Mouse (Mus musculus) limb, embryonic 14.5 days (tissue): ENCODE results near the gene Lrrc42. TPM values are rescaled to one million over a fixed set of nuclear protein-coding genes. Genes with fewer than 3 reads are reported as not detected.

Experiments
- ATAC-seq: fragments of 200-750 bp; cut with Nextera tagmentation; 2 replicates; pipeline ENCODE4 v1.8.0; 2017; ENCODE audit warnings: low read depth, moderate number of reproducible peaks, moderate TSS enrichment; ENCODE audit not compliant: low FRiP score
- DNase-seq: peaks from one replicate; pipeline ENCODE4 v3.0.0-alpha.2; 2015; ENCODE audit warnings: low spot score
- H3K27ac ChIP-seq: fragments of 300-500 bp; sonication (generic); replicated peaks from 2 replicates; pipeline ENCODE4 v1.5.1; 2014; ENCODE audit warnings: low read depth, mild to moderate bottlenecking, low read length, moderate library complexity, mixed read lengths
- H3K27me3 ChIP-seq: fragments of 300-500 bp; sonication (generic); 2 replicates; pipeline ENCODE4 v1.6.1; 2014; ENCODE audit warnings: low read length, mixed read lengths; ENCODE audit not compliant: control insufficient read depth, insufficient read depth
- H3K36me3 ChIP-seq: fragments of 300-500 bp; sonication (generic); 2 replicates; pipeline ENCODE4 v1.6.1; 2014; ENCODE audit warnings: mild to moderate bottlenecking, low read length, moderate library complexity, mixed read lengths; ENCODE audit not compliant: control insufficient read depth, insufficient read depth
- H3K4me1 ChIP-seq: fragments of 300-500 bp; sonication (generic); 2 replicates; pipeline ENCODE4 v1.6.1; 2014; ENCODE audit warnings: antibody characterized with exemption, low read length, mixed read lengths; ENCODE audit not compliant: control insufficient read depth, insufficient read depth
- H3K4me2 ChIP-seq: fragments of 300-500 bp; sonication (generic); replicated peaks from 2 replicates; pipeline ENCODE4 v1.6.1; 2014; ENCODE audit warnings: low read depth, mild to moderate bottlenecking, low read length, moderate library complexity; ENCODE audit not compliant: severe bottlenecking
- H3K4me3 ChIP-seq: fragments of 300-500 bp; sonication (generic); replicated peaks from 2 replicates; pipeline ENCODE4 v1.5.1; 2014; ENCODE audit warnings: low read length
- H3K9ac ChIP-seq: fragments of 300-500 bp; sonication (generic); 2 replicates; pipeline ENCODE4 v1.6.1; 2014; ENCODE audit warnings: mild to moderate bottlenecking, low read depth, low read length, moderate library complexity; ENCODE audit not compliant: severe bottlenecking
- H3K9me3 ChIP-seq: fragments of 300-500 bp; sonication (generic); 2 replicates; pipeline ENCODE4 v1.6.1; 2016; ENCODE audit warnings: low read length; ENCODE audit not compliant: control insufficient read depth
- POLR2A ChIP-seq: fragments of 200-500 bp; IDR thresholded peaks from 2 replicates; pipeline ENCODE4 v1.8.0; 2012; ENCODE audit warnings: inconsistent platforms, mild to moderate bottlenecking, moderate library complexity, borderline replicate concordance; ENCODE audit not compliant: insufficient read depth, insufficient read length; ENCODE audit errors: extremely low read depth
- WGBS: fragments of 180-500 bp; shearing (Covaris S2); extraction: QIAGEN DNeasy Blood & Tissue Kit; methylation state at CpG from one replicate; pipeline ENCODE4 v1.1.7; 2014; 5-methylcytosine and 5-hydroxymethylcytosine counted together
- polyA plus RNA-seq, 2 experiments: library from polyadenylated mRNA; depleted of rRNA in 1 of 2; stranded (reverse) in 1 of 2; unstranded in 1 of 2; fragments of >200 nt; fragmentation: Nextera tagmentation in 1 of 2; extraction: Ambion mirVana in 1 of 2; gene quantifications; 2 replicates each; pipeline versions ENCODE4 v1.2.1 to v1.2.3; 2012 to 2014

Gene Lrrc42
- polyA plus RNA-seq, 2 experiments, result 52.2 to 82.4 TPM

DNA sequence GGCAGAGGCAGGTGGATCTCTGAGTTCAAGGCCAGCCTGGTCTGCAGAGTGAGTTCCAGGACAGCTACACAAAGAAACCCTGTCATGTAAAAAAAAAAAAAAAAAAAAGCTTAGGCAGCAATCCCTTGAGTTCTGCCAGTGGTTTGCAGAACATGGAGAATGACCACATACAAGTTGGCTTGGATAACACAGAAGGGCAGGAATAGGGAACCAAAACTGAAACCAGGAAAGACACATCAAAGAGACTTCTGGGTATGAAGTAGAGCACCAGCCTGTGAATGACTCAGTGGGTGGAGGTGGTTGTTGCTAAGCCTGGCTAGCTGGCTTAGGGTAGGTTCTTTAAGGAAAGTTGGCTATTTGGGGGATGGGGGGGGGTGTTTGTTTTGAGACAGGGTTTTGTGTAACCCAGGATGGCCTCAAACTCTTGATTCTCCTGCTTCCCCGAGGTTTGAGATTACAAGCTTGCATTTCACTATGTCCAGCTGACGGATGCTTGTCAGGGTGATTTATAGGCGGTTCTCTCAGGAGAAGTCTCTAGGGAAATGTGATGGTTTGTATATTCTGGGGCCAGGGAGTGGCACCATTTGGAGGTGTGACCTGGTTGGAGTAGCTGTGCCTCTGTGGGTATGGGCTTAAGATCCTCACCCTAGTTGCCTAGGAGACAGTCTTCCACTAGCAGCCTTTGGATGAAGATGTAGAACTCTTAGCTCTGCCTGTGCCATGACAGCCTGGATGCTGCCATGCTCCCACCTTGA, 32.3 kb upstream of the Lrrc42 start:
- ATAC-seq (no peak), DNase-seq (no peak)
- TF ChIP-seq POLR2A, result no peak
- H3K4me3 ChIP-seq, result no peak overlapping the region
- peaks cover 4% of the 10 kb centered on the region for H3K36me3 ChIP-seq
- no peak overlapping the region for H3K4me2 ChIP-seq
- H3K9ac ChIP-seq, result no peak overlapping the region
- no peaks in the 10 kb centered on the region for H3K4me1 ChIP-seq
- no peaks in the 10 kb centered on the region for H3K9me3 ChIP-seq
- no peak overlapping the region for H3K27ac ChIP-seq
- WGBS, result 65% methylated on average over 3 of the region's 3 CpGs
- H3K27me3 ChIP-seq, result no peaks in the 10 kb centered on the region

DNA sequence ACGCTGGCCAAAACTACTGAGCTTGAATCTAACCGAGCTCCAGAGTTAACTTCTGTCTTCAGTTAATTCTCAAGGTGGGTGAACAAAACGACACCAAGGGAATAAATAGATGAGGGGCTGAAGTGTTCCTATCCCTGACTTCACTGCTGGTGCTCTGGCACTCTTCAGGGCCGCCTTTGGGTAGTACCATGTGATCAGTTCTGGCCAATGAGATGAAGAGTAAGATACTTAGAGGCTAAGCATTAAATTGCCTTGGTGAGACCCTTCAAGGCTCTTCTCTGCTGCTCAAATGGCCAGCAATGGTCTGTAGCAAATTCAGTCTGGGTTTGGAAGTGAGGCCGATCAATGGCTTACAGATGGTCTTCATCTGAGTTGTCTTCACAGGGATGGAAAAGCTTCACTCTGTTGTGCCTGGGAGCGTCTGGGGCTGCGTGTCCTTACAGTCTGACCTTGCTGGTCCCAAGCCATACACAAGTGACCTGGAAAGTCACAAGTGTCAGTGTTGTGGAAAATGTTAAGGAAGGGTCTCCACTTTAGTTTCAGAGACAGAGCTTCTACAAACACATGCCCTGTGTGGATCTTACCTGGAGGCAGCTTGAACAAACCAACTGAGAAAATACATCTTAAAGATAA, 27.6 kb upstream of the Lrrc42 start:
- H3K4me3 ChIP-seq, result no peak overlapping the region
- H3K4me2 ChIP-seq, result no peak overlapping the region
- peaks cover 18% of the 10 kb centered on the region for H3K36me3 ChIP-seq
- WGBS, result 80% methylated on average over 7 of the region's 7 CpGs
- TF ChIP-seq POLR2A, result no peak
- ATAC-seq (no peak), DNase-seq (no peak)
- no peaks in the 10 kb centered on the region for H3K9me3 ChIP-seq
- no peak overlapping the region for H3K27ac ChIP-seq
- no peaks in the 10 kb centered on the region for H3K4me1 ChIP-seq
- H3K27me3 ChIP-seq, result no peaks in the 10 kb centered on the region
- H3K9ac ChIP-seq, result no peak overlapping the region

DNA sequence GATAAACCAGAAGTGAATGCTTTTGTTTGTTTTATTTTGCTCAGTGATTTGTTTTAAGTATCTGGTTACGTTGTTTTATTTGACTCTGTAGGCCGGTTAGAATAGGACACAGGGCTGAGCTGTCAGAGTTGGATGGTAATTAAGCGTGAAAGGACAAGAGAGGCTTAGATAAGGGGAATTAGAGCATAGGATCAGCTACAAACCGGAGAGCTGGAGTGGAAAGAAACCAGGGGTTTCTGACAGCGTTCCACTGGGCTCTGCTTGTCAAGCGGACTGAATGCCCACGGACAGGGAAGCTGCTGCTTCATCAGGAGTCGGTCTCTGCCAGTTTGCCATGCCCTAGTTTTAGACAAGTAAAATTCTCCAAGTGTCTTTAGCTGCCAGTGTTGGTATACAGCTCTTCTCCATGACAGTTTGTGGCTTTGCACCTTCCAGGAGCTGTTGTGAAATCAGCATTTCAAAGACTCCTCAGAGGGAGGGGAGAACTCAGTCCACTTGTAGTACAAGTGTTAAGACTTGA, 24.9 kb upstream of the Lrrc42 start:
- Histone ChIP-seq H3K27me3 (no peaks in the 10 kb centered on the region), H3K36me3 (peaks cover 23% of the 10 kb centered on the region), H3K4me2 (no peak overlapping the region), H3K27ac (no peak overlapping the region), H3K9me3 (no peaks in the 10 kb centered on the region), H3K9ac (no peak overlapping the region), H3K4me1 (peaks cover 3% of the 10 kb centered on the region; the same call in 1 of the 2 replicates), H3K4me3 (no peak overlapping the region)
- ATAC-seq, result no peak
- 38% methylated on average over 8 of the region's 8 CpGs for WGBS
- no peak for DNase-seq
- no peak for TF ChIP-seq POLR2A

DNA sequence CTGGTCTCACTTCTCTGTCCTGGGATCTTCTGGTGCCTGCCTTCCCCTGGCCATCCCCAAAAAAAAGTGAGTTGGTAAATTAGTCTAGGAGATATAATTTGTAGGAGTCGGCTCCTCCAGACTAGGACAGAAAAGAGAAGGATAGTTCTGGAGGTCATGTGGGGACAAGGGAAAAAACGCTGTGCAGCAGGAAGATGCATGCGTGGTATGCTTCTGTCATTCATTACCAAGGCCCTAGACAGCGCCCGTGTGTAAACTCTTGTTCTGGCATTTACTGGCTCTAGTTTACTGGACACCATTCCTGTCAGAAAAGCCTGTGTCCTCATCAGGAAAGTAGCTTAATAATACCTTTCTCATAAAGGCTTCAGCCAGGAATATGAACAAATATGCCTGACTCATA, 21.2 kb upstream of the Lrrc42 start:
- ATAC-seq (no peak), DNase-seq (no peak)
- H3K4me1 ChIP-seq, result peaks cover 3% of the 10 kb centered on the region; the same call in 1 of the 2 replicates
- no peak overlapping the region for H3K4me3 ChIP-seq
- no peak overlapping the region for H3K9ac ChIP-seq
- H3K27ac ChIP-seq, result peak overlapping the region; percentile 46
- WGBS, result 63% methylated on average over 5 of the region's 5 CpGs
- peaks cover 21% of the 10 kb centered on the region for H3K36me3 ChIP-seq
- no peaks in the 10 kb centered on the region for H3K27me3 ChIP-seq
- no peak for TF ChIP-seq POLR2A
- no peaks in the 10 kb centered on the region for H3K9me3 ChIP-seq
- no peak overlapping the region for H3K4me2 ChIP-seq

DNA sequence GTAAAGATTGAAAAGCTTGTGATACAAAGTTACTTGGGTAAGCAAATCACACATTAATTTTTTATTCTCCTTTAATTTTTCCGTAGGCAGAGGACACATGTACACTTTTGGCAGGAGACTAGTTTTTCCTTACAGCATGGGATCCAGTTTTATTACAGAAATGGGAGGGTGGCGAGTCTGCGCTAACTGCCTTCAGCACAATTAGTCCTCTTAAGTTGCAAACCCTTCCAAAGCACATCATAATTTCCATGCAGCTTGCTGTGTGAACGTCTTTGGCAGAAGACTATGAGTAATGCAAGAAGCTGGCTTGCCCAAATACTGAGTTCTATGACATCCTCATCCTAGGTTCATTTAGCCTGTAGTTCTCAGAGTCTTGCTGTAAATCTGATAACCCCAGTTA, 20.4 kb upstream of the Lrrc42 start:
- peak overlapping the region; percentile 46 for H3K27ac ChIP-seq
- 32% methylated on average over 4 of the region's 4 CpGs for WGBS

More for the DNA sequence above, 20.4 kb upstream of the Lrrc42 start:
- no peaks in the 10 kb centered on the region for H3K27me3 ChIP-seq
- H3K9me3 ChIP-seq, result no peaks in the 10 kb centered on the region
- TF ChIP-seq POLR2A, result no peak
- no peak overlapping the region for H3K9ac ChIP-seq
- no peak overlapping the region for H3K4me3 ChIP-seq
- no peak overlapping the region for H3K4me2 ChIP-seq
- peaks cover 20% of the 10 kb centered on the region for H3K36me3 ChIP-seq
- no peak for ATAC-seq
- DNase-seq, result peak; percentile 56
- H3K4me1 ChIP-seq, result peaks cover 3% of the 10 kb centered on the region; the same call in 1 of the 2 replicates
